Mouse (Mus musculus) brain, embryonic 14.5 days (tissue): ENCODE measurements around the gene Cldn4. TPM values are rescaled to one million over a fixed set of nuclear protein-coding genes. Genes with fewer than 3 reads are reported as not detected.
"Not testable (repeated sequence)": the region's sequence is repeated elsewhere in the genome, so short reads cannot be mapped to it uniquely, and the experiment has no call there.

Source experiments
- DNase-seq: peaks from one replicate; pipeline ENCODE4 v3.0.0-alpha.2; 2011; ENCODE audit warnings: low read depth
- CTCF ChIP-seq: fragments of 200-500 bp; IDR thresholded peaks from 2 replicates; pipeline ENCODE4 v1.5.1; 2012; ENCODE audit warnings: inconsistent platforms, mild to moderate bottlenecking, moderate library complexity, borderline replicate concordance; ENCODE audit not compliant: insufficient read depth, insufficient read length; ENCODE audit errors: extremely low read depth
- POLR2A ChIP-seq: fragments of 200-500 bp; IDR thresholded peaks from 2 replicates; pipeline ENCODE4 v1.6.1; 2012; ENCODE audit warnings: mild to moderate bottlenecking, inconsistent platforms, borderline replicate concordance; ENCODE audit not compliant: poor library complexity, insufficient read depth, insufficient read length, severe bottlenecking; ENCODE audit errors: extremely low read depth
- polyA plus RNA-seq: library from polyadenylated mRNA; depleted of rRNA; stranded (reverse); fragments of >200 nt; gene quantifications from 2 replicates; pipeline ENCODE4 v1.2.3, GENCODE M21; 2012

Cldn4 gene
- polyA plus RNA-seq, 1 experiment = 3.2 TPM

DNA sequence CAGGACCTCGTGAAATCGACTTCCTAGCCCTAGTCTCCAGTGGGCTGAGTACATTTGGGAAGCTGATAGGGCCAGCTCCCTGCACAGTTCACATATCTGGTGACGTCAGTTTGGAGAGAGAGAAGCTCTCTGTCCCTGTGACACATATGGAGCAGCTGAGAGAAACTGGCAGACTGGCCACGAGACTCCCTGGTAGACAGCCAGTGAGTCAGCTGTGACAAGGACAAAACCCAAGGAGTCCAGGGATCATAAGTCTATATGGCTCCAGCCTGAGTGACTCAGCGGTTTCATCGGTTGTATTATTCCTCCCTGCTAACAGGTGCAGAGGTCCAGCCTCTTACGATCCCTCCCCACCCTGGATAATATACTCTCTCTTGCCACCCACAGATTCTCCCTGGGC is 12.4 kb upstream of the Cldn4 start:
- DNase-seq = peak; percentile 13
- TF ChIP-seq POLR2A (no peak), CTCF (no peak)

DNA sequence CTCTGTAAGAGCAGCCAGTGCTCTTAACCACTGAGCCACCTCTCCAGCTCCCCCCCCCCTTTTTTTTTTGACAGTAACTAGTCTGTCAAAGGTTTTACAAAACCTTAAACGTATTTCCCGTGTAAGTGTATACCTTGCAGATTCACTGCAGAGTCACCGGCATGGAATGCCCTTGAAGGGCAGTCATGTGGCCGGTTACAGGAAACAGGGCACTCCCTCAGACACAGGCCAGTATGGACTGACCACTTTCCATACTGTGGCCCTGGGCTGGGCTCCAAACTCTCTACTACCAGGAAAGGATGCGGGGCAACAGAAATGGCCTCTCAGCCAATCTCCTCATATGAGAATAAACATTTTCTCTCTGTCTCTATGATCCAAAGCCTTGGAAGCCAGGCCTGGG is 8.8 kb upstream of the Cldn4 start:
- TF ChIP-seq POLR2A = no peak
- TF ChIP-seq CTCF = no peak
- DNase-seq = no peak

DNA sequence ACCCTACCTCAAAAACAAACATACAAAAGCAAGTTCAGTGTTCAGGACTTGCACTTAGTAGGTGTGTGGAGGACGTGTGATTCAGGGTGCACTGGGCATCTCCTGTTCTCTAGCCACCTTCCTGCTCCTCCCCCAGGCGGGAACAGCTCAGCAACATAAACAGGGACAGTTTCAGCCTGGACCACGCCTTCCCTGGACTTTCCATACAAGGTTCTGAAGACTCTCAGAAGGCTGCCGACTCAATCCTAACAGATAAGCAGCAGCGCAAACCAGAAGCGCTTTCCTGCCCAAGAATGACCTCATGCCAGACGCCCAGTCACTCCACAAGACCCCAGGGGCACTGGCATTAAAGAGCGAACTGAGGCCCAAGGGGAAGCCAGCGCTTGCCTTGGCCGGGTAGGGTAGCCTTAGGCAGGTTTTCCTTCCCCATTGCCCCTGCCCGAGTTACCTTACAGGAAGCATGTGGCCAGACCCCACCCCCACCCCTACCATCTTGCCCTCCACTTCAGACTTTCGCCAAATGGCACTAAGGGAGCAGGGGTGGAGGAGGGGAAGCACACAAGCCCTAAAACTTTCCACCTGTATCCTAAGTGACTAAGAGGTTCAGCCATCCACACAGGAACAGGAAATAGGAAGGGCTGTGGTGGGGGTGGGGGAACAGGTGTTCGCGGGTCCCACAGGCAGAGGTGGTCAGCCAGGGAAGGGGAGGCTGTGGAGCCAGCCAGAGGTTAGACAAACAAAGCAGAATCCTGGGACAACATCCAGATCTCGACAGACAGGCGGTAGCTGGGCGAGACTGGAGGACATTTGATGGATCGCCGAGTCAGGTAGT is 4.5 kb upstream of the Cldn4 start:
- DNase-seq = no peak
- no peak for TF ChIP-seq POLR2A
- TF ChIP-seq CTCF = no peak

DNA sequence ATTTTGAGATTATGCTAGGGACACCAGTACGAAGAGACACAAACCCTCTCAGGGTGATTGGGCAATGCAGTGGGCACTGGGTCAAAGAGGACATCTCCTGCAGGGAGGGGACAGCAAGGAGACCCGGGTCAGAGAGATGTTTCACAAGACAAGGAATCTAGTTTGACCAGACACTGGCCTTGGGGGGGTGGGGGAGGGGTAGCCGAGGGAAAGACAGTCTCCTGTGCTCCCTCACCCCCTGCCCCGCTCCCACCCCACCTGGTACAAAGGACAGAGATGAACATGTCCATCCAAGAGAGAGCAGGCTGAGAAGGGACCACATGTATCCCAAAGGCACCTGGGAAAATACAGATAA is 1.3 kb upstream of the Cldn4 start:
- TF ChIP-seq CTCF (no peak), POLR2A (no peak)

DNA sequence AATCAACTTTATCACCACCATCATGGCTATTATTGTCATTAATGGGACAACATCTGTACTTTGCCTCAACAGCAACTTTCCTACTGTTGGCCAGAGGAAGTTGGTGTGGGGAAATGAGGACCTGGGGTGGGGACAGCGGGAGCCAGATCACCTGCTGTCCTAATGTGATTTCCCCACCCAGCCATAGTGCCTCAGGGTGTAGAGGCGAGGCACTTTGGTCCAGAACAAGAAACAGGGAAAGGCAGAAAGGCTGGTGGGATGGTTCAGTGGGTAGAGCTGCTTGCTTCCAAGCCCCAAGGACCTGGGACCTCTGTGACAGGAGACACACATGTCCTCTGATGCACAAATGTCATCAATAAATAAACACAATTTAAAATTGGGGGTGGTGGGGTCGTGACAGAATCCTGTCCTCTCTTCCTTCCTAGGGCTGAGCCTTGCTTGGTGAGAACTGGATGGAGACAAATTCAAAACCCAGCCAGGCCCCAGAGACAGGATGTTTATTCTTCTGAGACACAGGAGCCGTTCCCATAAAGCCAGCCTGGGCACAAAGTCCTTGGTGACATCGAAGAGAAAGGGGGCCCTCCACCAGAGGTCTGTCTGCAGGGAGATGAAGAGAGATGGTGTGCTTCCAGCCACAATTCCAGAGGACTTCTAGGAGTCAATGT is 818 bp upstream of the Cldn4 start:
- no peak for DNase-seq
- TF ChIP-seq CTCF (no peak), POLR2A (no peak)

More for the DNA sequence above, 1.3 kb upstream of the Cldn4 start:
- DNase-seq = no peak

DNA sequence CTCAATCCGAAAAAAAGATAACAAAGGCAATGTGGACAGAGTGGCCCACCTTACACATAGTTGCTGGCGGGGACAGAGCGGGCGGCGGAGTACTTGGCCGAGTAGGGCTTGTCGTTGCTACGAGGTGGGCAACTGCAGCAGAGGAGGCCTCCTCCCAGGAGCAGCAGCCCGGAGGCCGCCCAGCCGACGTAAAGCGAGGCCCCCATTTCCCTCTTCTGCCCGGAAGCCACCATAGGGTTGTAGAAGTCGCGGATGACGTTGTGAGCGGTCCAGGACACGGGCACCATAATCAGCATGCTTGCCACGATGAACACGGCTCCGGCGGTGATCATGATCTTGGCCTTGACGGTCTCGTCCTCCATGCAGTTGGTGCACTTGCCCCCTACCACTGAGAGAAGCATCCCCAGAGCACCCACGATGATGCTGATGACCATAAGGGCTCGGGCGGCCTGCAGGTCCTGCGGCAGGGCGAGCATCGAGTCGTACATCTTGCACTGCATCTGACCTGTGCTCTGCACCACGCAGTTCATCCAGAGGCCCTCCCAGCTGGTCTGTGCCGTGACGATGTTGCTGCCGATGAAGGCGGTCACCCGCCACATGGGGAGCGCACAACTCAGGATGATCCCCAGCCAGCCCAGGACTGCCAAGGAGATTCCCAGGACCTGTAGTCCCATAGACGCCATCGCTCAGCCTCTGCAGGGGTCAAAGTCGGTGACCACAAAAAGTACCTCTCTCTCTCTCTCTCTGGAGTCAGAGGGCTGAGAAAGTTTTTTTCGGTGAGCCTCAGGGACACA is 474 bp downstream of the Cldn4 start:
- no peak for DNase-seq
- TF ChIP-seq POLR2A (no peak), CTCF (no peak)

DNA sequence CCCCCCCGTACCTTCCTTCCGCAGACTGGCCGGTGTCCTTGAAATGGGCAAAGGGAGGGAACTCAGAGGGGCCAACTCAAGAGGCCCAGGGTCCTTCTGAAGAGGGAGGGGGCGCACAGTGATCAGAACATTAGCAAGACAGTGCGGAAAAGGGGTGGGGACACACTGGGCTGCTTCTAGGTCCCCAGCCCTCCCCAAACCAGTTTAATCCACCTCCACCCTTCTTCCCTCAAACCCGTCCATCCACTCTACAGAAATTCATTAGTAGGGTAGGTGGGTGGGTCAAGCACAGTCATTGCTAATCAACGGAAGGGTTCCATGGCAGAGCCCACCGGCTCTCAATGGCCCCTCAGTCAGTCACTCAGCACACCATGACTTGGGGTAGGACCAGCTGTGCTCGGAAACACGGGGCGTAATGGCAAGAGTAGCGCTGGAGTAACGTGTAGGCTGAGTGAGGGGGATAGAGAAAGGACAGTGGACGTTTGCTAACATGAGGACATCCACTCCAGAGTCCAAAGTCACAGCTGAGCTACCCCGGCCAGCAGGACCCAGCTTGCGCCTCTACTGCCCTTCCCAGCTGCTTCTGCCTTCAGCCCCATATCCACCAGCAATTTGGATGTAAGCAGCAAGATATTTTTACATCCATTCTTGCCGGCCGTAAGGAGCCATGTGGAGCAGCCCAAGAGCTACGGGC is 1.3 kb downstream of the Cldn4 start:
- TF ChIP-seq POLR2A (no peak), CTCF (no peak)
- no peak for DNase-seq

DNA sequence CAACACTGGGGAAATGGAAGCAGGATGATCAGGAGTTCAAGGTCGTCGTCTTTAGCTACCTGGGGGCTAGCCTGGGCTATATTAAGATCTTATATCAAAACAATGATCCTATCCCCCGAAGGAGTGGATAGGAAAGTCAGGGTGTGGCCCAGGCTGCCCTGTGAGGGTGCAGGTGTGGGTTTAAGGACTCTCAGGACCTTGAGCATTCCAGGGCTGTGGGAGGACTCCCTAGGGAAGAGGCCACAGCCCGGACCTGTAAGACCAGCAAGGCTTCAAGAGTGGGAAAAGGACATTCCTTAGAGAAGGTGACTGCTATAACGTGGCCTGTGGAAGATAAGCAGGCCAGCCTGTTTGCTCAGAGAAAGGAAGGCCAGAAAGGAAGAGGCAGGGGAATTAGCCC is 2.6 kb downstream of the Cldn4 start:
- no peak for DNase-seq
- TF ChIP-seq CTCF (no peak), POLR2A (no peak)

DNA sequence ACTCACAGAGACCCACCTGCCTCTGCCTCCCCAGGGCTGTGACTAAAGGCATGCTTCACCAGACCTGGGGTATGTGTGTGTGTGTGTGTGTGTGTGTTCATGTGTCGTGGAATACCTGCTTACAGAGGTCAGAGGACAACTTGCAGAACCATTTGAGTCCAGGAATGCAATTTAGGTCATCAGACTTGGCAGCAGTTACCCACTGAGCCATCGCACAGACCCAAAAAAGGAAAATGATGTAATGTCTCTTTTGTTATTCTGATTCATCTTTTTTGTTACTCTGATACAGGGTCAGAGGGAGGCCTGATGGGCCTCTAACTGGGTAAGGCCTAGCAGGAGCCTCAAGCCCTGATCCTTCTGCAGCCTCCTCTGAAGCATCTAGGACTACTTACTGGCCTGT is 4.0 kb downstream of the Cldn4 start:
- no peak for TF ChIP-seq CTCF
- no peak for DNase-seq

DNA sequence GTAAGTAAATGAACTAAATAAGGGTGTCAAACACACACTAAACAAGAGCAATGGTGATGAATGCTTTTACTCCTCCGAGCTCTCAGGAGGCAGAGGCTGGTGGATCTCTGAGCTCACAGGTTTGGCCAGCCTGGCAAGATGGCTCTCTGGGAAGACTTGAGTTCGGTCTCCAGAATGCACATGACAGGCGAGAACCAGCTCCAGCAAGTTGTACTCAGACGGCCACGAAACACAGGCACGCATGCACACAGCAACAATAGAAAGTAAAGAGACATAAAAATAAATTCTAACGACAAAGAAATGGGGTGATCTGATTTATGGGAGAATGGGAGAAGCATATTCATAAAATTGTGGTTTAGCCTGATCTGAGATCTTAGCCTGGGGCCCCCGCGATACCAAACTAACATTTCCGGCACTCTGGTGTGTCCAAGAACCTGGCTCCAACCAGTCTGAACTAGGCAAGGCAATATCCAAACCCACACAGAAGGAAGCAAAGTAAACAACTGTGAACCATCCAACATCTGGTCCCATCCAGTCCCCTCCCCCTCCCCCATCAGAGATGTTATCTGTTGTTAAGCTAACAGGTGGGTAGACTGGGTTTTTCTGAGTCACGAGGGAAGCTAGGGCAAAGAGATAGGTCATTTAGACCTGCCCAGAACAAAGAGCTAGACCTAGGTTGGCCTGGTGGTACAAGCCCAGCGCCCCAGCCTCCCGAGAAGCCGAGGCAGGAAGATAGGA is 5.1 kb downstream of the Cldn4 start:
- TF ChIP-seq POLR2A (no peak), CTCF (no peak)

DNA sequence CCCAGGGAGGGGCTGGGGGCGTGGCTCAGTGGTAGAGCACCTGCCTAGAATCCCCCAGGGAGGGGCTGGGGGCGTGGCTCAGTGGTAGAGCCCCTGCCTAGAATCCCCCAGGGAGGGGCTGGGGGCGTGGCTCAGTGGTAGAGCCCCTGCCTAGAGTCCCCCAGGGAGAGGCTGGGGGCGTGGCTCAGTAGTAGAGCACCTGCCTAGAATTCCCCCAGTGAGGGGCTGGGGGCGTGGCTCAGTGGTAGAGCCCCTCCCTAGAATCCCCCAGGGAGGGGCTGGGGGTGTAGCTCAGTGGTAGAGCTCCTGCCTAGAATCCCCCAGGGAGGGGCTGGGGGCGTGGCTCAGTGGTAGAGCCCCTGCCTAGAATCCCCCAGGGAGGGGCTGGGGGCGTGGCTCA is 7.2 kb downstream of the Cldn4 start:
- not testable (repeated sequence) for DNase-seq

More for the DNA sequence above, 5.1 kb downstream of the Cldn4 start:
- no peak for DNase-seq
